Mouse (Mus musculus) small intestine, adult 2 months (tissue): ENCODE data around the gene Zfand6.

ENCODE experiments used
- CTCF ChIP-seq: fragments of 200-500 bp; IDR thresholded peaks from 2 replicates; pipeline ENCODE4 v1.5.1; 2012; ENCODE audit warnings: low read depth, mild to moderate bottlenecking, control low read depth, inconsistent platforms, low read length, moderate library complexity, mixed read lengths; ENCODE audit not compliant: insufficient replicate concordance, insufficient read length; ENCODE audit errors: extremely low read depth
- POLR2A ChIP-seq: fragments of 200-500 bp; IDR thresholded peaks from 2 replicates; pipeline ENCODE4 v1.6.1; 2012; ENCODE audit warnings: low read depth, mild to moderate bottlenecking, control low read depth, inconsistent platforms, low read length, moderate library complexity

GRCm38 (mm10) chr7:84687653-84688580 lies 1.8 kb downstream of the Zfand6 start:
- no peak for TF ChIP-seq CTCF
- TF ChIP-seq POLR2A, result no peak
